Mouse (Mus musculus): ENCODE measurements around the gene Sugp1.

The Sugp1 gene

GRCm38 (mm10) chr8:70112401-70113016 lies 69.9 kb downstream of the Sugp1 start:
- DNase-seq (ENCODE audit: low spot score): no peak

GRCm38 (mm10) chr8:70114488-70114887 lies 71.9 kb downstream of the Sugp1 start:
- DNase-seq (ENCODE audit: low spot score): no peak

GRCm38 (mm10) chr8:70114892-70115291 lies 72.3 kb downstream of the Sugp1 start:
- DNase-seq (ENCODE audit: low spot score): peak; percentile 75

GRCm38 (mm10) chr8:70117611-70118010 lies 75.0 kb downstream of the Sugp1 start:
- DNase-seq (ENCODE audit: low spot score): peak; percentile 87

GRCm38 (mm10) chr8:70118726-70119700 lies 76.4 kb downstream of the Sugp1 start:
- no peak for DNase-seq (ENCODE audit: low spot score)

- no peak for DNase-seq (ENCODE audit: low spot score)
Observed at GRCm38 (mm10) chr8:70120667-70121066, 78.1 kb downstream of the Sugp1 start, which contains the start of gene Ncan. Gene Ncan, minus strand, starts transcription at chr8:70120873.
